Mouse (Mus musculus) ES-E14 (cell line): ENCODE data around the gene Cd40. TPM values are rescaled to one million over a fixed set of nuclear protein-coding genes. Genes with fewer than 3 reads are reported as not detected.
A peak's percentile ranks its signal among the peaks of the same experiment; 100 is the strongest.

Experiments
- DNase-seq: peaks from one replicate; pipeline ENCODE4 v3.0.0-alpha.2; 2013; ENCODE audit warnings: low read depth, low spot score
- H3K27ac ChIP-seq: 2 replicates; pipeline ENCODE4 v1.5.1; 2012; ENCODE audit warnings: low read depth, mild to moderate bottlenecking, low read length, moderate library complexity, mixed read lengths; ENCODE audit not compliant: poor library complexity, insufficient read depth, severe bottlenecking
- H3K36me3 ChIP-seq: 2 replicates; pipeline ENCODE4 v1.6.1; 2012; ENCODE audit warnings: mild to moderate bottlenecking, low read length, moderate library complexity, mixed read lengths; ENCODE audit not compliant: control insufficient read depth, poor library complexity, insufficient read depth, severe bottlenecking
- H3K4me1 ChIP-seq, 2 experiments: fragments of 150-350 bp in 1 of 2; sonication (generic) in 1 of 2; 2 replicates each; pipeline ENCODE4 v1.6.1; 2012; ENCODE audit warnings: low read length in 2 of 2, mild to moderate bottlenecking in 1 of 2, mixed read lengths in 1 of 2; ENCODE audit not compliant: control insufficient read depth in 2 of 2, insufficient read depth in 2 of 2, poor library complexity in 1 of 2
- H3K4me3 ChIP-seq, 2 experiments: fragments of 150-350 bp in 1 of 2; sonication (generic) in 1 of 2; 2 replicates each; pipeline ENCODE4 v1.5.1; 2012; ENCODE audit warnings: low read length in 2 of 2, low read depth in 1 of 2, mild to moderate bottlenecking in 1 of 2, mixed read lengths in 1 of 2; ENCODE audit not compliant: insufficient read depth in 1 of 2, poor library complexity in 1 of 2, severe bottlenecking in 1 of 2
- H3K9ac ChIP-seq: 2 replicates; pipeline ENCODE4 v1.6.1; 2012; ENCODE audit warnings: low read depth, mild to moderate bottlenecking, low read length, mixed read lengths; ENCODE audit not compliant: poor library complexity, insufficient read depth, severe bottlenecking
- H3K9me3 ChIP-seq: fragments of 150-350 bp; sonication (generic); 2 replicates; pipeline ENCODE4 v1.6.1; 2012; ENCODE audit warnings: low read depth, mild to moderate bottlenecking, low read length; ENCODE audit not compliant: control insufficient read depth, insufficient read depth
- CHD2 ChIP-seq: IDR thresholded peaks from 2 replicates; pipeline ENCODE4 v1.6.1; 2014; ENCODE audit warnings: mild to moderate bottlenecking, low read depth, low read length, inconsistent platforms
- HCFC1 ChIP-seq: IDR thresholded peaks from 2 replicates; pipeline ENCODE4 v1.6.1; 2012; ENCODE audit warnings: low read length, inconsistent platforms, borderline replicate concordance; ENCODE audit not compliant: insufficient read depth
- MAFK ChIP-seq: IDR thresholded peaks from 2 replicates; pipeline ENCODE4 v1.6.1; 2014; ENCODE audit warnings: mild to moderate bottlenecking, low read depth, low read length, inconsistent platforms; ENCODE audit not compliant: insufficient read depth
- ZC3H11A ChIP-seq: IDR thresholded peaks from 2 replicates; pipeline ENCODE4 v1.6.1; 2012; ENCODE audit warnings: low read depth, mild to moderate bottlenecking, inconsistent platforms, low read length, borderline replicate concordance
- ZNF384 ChIP-seq: IDR thresholded peaks from 2 replicates; pipeline ENCODE4 v1.6.1; 2012; ENCODE audit warnings: low read depth, low read length, inconsistent platforms
- in situ Hi-C, 2 experiments: fragments of 600-800 bp; cut with MboI; formaldehyde crosslinking; loops; one replicate each; pipeline ENCODE4 v1.15.1; 2025; ENCODE audit warnings: low sequenced_read_pairs in 2 of 2, inconsistent platforms in 1 of 2; ENCODE audit not compliant: unreplicated experiment in 2 of 2
- total RNA-seq: library from RNA; depleted of rRNA; stranded (reverse); fragments of 300-350 nt; gene quantifications from 2 replicates; pipeline ENCODE4 v1.2.3, GENCODE M21; 2012

Gene Cd40
- total RNA-seq, 1 experiment = 5.7 TPM

GRCm38 (mm10) chr2:165106585-165106984 is 51.2 kb downstream of the Cd40 start:
- TF ChIP-seq ZNF384 (no peak), MAFK (no peak), HCFC1 (no peak), ZC3H11A (no peak), CHD2 (no peak)
- in situ Hi-C loops = no loop called here
- no peaks in the 10 kb centered on the region; a peak in 1 of 4 replicates for H3K4me1 ChIP-seq
- no peak overlapping the region for H3K27ac ChIP-seq
- H3K4me3 ChIP-seq = no peak overlapping the region
- no peaks in the 10 kb centered on the region for H3K36me3 ChIP-seq
- no peaks in the 10 kb centered on the region for H3K9me3 ChIP-seq
- DNase-seq = no peak
- no peak overlapping the region for H3K9ac ChIP-seq

DNA sequence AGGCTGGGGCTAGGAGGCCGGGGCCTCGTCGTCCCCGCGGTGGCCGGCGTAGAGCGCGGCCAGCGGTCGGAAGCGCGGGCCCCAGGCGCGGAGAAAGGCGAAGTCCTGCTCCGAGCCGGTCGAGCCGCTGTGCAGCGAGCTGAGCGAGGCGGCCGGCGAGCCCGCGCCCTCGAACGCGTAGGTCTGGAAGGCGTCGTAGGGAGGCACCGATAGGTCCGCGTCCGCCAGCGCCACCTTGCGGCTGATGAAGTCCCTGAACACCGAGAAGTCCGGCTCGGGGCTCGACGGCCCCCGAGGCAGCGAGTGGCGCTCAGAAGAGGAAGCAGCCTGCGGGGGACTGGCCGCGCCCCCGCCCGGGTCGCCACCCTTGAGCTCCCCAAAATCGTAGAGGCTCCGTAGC is 56.7 kb downstream of the Cd40 start:
- H3K9me3 ChIP-seq = no peaks in the 10 kb centered on the region
- TF ChIP-seq ZNF384 (no peak), ZC3H11A (peak; percentile 12; the same call in 1 of the 2 replicates), HCFC1 (no peak), CHD2 (no peak)
- H3K4me3 ChIP-seq = peak overlapping the region; percentile 37 to 43; a peak in 3 of 4 replicates
- DNase-seq = peak; percentile 83
- no peaks in the 10 kb centered on the region for H3K36me3 ChIP-seq
- H3K27ac ChIP-seq = no peak overlapping the region
- H3K4me1 ChIP-seq = peaks cover 2 to 7% of the 10 kb centered on the region in 2 experiments; a peak in 1 of 4 replicates
- no peak overlapping the region for H3K9ac ChIP-seq
- in situ Hi-C loops = no loop called here

DNA sequence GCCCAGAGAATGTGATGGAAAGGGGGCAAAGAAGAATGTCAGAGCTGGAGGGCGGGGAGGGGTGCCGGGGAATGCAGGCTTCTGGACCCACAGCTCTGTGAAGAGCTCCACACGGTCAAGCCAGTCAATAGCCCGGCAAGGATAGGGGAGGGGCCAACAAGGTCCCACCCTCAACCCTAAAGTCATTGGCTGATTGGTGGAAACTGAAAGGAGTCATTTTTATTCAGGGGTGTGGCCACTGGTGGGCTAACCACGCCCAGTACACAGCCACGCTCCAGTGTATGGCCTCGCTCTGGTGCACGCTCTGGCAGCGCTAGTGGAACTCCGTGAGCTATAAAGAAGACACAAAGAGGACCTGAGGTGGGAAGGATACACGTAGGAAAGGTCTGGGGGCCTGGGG is 58.3 kb downstream of the Cd40 start:
- no peak overlapping the region for H3K4me3 ChIP-seq
- in situ Hi-C loops = no loop called here

GRCm38 (mm10) chr2:165120765-165121164 is 65.3 kb downstream of the Cd40 start:
- H3K4me1 ChIP-seq = peaks cover 5 to 11% of the 10 kb centered on the region in 2 experiments; a peak in 2 of 4 replicates
- TF ChIP-seq HCFC1 = no peak
- no peak for TF ChIP-seq CHD2
- TF ChIP-seq ZNF384 = no peak
- no peak for TF ChIP-seq MAFK
- TF ChIP-seq ZC3H11A = no peak
- H3K27ac ChIP-seq = no peak overlapping the region
- H3K36me3 ChIP-seq = no peaks in the 10 kb centered on the region
- no peak overlapping the region for H3K4me3 ChIP-seq
- no peaks in the 10 kb centered on the region for H3K9me3 ChIP-seq
- no peak for DNase-seq
- H3K9ac ChIP-seq = no peak overlapping the region
- in situ Hi-C loops = no loop called here

More for the DNA sequence above, 58.3 kb downstream of the Cd40 start:
- no peak for TF ChIP-seq MAFK
- TF ChIP-seq ZC3H11A = no peak
- no peak for TF ChIP-seq CHD2
- no peak for TF ChIP-seq ZNF384
- no peak for TF ChIP-seq HCFC1
- Histone ChIP-seq H3K9ac (no peak overlapping the region), H3K4me1 (peaks cover 5 to 7% of the 10 kb centered on the region in 2 experiments; a peak in 1 of 4 replicates), H3K27ac (no peak overlapping the region), H3K36me3 (no peaks in the 10 kb centered on the region), H3K9me3 (no peaks in the 10 kb centered on the region)
- peak; percentile 69 for DNase-seq
